Mouse (Mus musculus) heart, postnatal 0 days (tissue): ENCODE data around the gene Ccdc141.

Source experiments
- CTCF ChIP-seq: IDR thresholded peaks from 2 replicates; pipeline ENCODE4 v1.5.1; 2016; ENCODE audit warnings: antibody characterized with exemption, control low read depth, low read depth
- EP300 ChIP-seq: IDR thresholded peaks from 2 replicates; pipeline ENCODE4 v1.6.1; 2016; ENCODE audit warnings: antibody characterized with exemption, low read depth

DNA sequence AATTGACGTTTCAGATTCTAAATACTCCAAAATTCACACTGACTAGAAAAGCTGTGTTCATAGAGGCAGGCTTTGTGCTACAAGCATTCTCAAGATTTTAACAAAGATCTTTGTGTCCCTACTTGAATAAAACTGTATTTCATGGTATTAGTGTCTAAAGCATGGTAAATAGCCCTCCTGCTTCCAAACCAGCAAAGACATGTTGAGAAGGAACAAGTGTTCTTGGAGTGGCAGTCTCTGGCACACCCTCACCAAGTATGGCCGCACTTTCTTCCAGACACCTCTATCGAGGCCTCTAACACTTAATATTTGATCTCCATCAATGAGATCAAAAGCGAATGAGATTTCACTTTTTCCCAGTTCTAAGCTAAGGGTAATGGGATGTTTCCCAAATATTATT is 78.7 kb downstream of the Ccdc141 start:
- TF ChIP-seq CTCF (no peak), EP300 (no peak)
